Mouse (Mus musculus) urinary bladder, adult 2 months (tissue): ENCODE measurements at regions not wholly inside any gene's neighbourhood (a gene's known extent, or its start where the extent isn't known, plus 50 kb on each side); places are given as distances from the start of the nearest gene placed in this dataset.

Experiments
- DNase-seq: peaks from one replicate; pipeline ENCODE4 v3.0.0; 2022; ENCODE audit warnings: low spot score

- DNase-seq, result no peak
These were observed 183.6 kb upstream of the Marcks start for GRCm38 (mm10) chr10:37322310-37322709.

GRCm38 (mm10) chr10:37321171-37321570, 182.5 kb upstream of the Marcks start:
- DNase-seq, result no peak

- DNase-seq, result no peak
These were observed 181.2 kb upstream of the Marcks start for GRCm38 (mm10) chr10:37319746-37320430.

DNA sequence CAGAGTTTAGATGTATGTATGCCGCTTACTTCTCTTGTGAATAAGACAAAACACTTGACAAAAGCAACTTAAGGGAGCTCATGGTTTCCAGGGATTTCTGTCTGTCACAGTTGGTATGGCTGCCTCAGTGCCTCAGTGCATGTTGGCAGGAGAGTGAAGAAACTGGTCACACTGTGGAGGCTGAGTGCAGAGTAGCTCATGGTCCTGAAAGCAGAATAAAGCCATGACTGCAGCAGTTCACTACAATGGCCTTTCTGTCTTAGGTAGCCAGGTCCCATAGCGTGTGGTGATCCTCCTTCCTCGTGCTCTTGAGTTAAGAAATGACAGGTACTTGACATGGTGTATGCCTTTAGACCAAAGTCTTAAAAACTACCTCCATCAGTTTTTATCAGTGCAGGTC, 178.0 kb upstream of the Marcks start:
- no peak for DNase-seq

DNA sequence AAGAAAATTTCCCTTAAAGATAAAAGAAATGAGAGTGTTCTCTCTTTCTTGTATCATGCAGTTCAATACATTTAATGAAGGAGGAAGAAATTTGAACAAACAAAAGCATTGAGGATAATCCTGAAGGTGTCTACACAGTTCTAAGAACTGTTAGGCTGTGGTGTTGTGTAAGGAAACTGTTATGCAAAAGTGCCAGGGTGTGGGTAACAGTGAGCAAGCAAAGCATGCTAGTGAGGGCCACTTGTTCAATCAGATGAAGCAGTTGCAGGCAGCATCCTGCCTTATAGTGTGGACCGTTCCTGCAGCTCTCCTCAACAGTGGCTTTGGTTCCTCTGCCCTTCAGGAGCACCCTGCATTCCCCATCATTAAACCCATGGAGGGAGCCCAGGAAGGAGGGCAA, 177.1 kb upstream of the Marcks start:
- no peak for DNase-seq

DNA sequence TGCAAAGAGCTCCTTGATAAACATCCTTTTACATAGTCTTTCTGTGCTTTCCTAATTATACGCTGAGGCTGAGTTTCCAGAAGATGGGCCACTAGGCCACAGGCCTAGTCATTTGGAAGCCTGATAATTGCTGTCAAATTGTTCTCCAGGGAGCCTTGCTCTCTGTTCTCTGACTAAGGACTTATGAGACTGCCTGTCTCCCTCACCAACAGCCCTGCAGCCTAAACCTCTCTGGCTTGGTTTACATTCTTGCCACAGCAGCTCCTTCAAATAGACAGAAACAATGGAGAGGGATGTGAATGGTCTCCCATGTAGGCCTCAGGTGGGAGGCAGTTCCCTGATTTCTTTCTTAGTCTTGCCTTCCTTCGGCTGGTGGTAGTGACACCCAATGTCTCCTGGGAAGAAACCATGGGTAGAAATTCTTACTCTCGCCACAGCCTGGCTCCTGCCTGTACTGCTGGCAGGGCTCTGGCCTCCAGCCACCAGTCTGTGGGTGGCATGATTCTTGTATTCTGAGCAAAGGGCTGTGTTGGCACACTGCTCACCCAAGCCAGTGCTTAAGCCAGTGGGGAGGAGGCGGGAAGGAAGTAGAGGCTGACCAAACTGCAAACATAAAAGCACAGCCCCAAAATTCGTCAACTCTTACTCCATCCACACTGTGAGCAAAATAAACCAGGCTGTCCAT, 176.2 kb upstream of the Marcks start:
- DNase-seq, result no peak

DNA sequence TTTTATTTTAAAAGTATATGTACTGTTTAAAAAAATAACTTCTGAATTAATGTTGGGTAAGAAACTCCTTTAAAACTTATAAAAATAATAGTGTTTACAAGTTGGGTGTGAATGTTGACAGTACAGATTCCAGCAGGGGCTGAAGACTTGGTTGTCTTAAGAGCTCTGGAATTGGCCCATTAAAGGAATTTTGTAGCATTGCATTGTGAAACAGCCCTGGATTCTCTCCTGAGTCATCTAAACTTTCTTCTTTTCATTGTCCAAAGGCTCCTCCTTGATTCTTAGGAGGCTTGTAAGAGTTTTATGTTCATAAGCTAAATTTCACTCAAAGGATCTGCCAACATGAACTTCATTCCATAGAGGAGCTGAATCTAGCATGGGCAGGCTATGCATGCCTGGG, 174.7 kb upstream of the Marcks start:
- no peak for DNase-seq

- DNase-seq, result no peak
These were observed 171.7 kb upstream of the Marcks start for GRCm38 (mm10) chr10:37310266-37310945.

DNA sequence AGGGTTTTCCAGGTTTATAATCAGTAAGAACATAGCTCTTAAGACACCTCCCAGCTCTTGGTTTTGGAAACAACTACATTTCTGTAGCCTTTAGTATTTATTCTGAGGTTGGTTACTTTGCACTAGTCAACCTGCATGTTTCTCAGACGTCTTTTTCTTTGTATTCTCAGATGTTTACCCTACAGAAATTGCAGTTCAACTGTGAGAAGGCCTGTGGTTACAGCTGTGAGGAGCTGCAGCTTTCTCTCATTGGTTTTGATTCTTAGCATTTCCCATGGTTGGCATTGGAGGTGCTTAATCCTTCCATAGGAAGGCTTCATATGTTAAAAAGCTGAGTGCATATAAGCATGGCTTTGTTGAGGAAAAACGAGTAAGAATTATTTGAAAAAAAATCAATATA, 165.9 kb upstream of the Marcks start:
- DNase-seq, result no peak

GRCm38 (mm10) chr10:37300181-37300889, 161.6 kb upstream of the Marcks start:
- DNase-seq, result no peak

- DNase-seq, result no peak
These were observed 160.1 kb upstream of the Marcks start for GRCm38 (mm10) chr10:37298689-37299421.

DNA sequence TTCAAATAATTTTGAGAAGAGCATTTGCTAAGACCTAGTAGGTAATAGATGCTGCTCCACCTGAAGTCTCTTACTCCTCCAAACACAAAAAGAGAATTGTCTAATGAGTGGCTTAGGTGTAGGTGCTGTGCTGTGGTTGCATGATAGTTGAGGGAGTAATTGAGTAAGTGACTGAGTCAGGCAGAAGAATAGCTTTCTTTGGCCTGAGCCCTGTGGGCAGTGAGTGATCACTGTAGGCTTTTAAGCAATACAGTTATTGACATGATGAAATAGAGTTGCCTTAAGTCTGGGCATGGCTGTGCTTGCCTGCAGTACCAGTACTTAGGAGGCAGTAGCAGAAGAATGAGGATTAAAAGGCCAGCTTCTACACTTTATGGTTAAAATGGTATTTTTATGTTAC, 155.5 kb upstream of the Marcks start:
- no peak for DNase-seq

GRCm38 (mm10) chr10:37293292-37293691, 154.6 kb upstream of the Marcks start:
- no peak for DNase-seq

- no peak for DNase-seq
These were observed 153.1 kb upstream of the Marcks start for GRCm38 (mm10) chr10:37291639-37292495.

GRCm38 (mm10) chr10:37289964-37290704, 151.4 kb upstream of the Marcks start:
- no peak for DNase-seq

- DNase-seq, result no peak
These were observed 147.6 kb upstream of the Marcks start for GRCm38 (mm10) chr10:37286305-37286704.

DNA sequence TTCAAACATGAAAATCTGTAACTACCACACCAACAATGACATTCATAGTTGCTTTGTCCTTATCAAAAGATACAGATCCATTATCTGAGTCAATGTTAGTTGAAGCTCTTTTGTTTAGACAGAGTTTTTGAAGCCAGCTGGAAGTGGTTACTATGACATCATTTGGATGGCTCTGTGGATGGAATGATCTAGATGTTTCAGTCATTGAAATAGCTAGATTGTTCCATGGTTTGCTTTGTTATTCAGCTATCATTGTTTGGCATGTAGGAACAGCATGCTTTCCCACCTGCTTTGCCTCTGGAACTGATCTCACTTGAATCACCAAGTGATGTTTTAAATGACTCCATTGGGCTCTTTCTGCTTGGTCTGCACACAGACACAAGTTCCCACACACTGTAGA, 144.2 kb upstream of the Marcks start:
- DNase-seq, result no peak

DNA sequence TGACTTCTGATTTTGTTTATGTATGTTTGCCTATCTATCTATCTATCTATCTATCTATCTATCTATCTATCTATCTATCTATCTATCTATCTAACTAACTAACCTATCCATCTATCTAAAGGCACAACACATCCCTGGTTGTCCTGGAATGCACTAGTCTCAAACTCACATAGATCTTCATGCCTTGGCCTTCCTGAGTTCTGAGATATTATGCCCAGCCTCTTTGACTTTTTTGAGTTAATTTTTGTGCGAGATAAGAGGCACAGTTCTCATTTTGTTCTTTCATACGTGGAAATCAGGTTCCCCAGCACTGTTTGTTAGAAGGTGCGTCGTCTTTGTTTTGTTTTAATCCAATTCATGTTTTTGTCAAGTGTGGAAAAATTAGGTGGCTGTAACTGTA, 142.1 kb upstream of the Marcks start:
- no peak for DNase-seq

- no peak for DNase-seq
These were observed 141.6 kb upstream of the Marcks start for GRCm38 (mm10) chr10:37280150-37280820.

DNA sequence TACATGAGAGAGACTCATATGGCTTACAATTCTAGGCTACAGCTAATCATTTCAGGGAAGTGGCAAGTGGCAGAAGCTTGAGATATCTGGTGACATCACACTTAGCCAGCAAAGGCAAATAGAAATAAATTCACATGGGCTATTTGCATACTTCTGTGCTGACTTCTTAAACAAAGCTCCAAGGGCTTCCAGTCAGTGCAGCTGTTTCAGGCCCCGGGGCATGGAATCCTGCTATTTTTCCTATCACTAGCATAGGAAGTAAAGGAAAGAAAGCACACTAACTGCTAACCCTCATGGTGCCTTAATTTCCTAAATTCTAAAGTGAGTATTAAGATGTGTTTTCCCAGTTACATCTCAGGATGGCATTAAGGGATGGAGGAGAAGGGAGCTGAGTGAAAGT, 140.6 kb upstream of the Marcks start:
- no peak for DNase-seq
